Mouse (Mus musculus) cerebellum, postnatal 4 days (tissue): ENCODE data around the gene Amdhd2.

Source experiments
- DNase-seq, 2 experiments: peaks; one replicate each; pipeline ENCODE4 v3.0.0; 2022; ENCODE audit warnings: low spot score in 2 of 2, mixed read lengths in 1 of 2

Amdhd2 gene

DNA sequence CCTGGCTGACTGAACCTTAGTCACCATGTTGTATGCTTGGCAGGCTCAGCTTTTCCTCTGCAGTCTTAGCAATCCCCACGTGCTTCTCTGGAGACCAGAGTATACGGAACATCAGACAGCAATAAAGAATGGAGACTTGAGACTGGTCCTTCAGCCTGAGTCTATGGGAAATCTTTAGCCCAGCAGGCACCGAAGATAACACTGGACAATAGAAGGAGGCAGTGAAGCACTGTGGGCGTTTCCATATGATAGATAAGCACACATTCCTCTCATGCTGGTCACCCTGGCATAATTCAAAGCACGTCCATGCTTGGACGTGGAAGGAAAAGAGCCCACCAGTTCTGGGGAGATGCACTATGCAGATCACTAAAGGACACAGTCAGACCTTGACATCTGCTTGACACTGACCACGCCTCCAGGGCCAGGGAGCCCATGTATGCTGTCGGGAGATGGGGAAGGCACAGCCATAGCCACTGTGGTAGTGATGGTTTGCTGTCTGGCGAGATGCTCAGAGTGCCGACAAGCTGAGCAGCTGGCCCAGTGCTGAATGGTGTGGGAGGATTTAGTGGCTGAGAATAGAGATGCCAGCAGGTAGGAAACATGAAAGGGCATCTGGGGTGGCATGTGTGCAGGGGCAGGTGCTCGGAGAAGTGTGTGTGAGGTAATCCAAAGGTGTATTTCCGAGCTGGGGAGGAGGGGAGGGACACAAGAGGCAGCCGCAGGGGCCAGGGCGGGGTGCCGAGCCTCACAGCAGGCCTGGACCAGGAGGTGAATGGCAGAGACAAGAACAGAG lies 33.7 kb upstream of the Amdhd2 start:
- no peak for DNase-seq

DNA sequence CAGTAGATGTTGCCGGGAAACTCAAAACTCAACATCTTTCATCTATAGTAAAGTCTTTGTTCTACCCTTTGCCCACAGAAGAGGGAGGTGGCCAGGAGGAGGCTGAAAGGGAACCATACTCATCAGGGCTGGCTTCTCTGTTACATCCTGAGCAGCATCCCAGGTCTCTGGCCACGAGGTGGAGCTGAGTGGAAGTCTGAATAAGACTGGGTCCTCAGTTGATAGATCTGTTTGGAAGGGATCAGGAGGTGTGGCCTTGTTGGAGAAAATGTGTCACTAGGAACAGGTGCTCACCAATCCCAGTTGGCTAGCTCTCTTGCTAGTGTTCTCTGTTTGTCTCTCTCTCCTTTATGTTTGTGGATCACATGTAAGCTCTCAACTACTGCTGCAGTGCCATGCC lies 31.8 kb upstream of the Amdhd2 start:
- DNase-seq = no peak

DNA sequence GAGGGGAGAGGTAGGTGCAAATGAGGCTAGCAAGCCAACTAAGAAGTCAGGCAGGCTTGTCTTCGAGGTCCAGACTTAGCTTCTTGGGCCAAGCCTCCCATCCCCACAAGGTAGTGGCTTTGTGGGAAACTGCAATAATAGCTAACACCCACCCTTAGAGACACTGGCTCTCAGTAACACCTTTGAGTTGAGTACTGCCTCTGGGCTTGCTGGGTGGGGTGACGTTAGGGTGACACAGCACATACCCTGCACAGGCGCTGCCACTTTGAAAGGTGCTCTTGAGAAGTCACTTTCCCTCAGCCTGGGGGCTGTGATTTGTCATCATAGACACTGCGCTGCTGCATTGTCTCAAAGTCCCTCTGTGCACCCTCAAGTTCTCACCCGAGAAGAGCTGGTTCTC lies 30.2 kb upstream of the Amdhd2 start:
- no peak for DNase-seq

DNA sequence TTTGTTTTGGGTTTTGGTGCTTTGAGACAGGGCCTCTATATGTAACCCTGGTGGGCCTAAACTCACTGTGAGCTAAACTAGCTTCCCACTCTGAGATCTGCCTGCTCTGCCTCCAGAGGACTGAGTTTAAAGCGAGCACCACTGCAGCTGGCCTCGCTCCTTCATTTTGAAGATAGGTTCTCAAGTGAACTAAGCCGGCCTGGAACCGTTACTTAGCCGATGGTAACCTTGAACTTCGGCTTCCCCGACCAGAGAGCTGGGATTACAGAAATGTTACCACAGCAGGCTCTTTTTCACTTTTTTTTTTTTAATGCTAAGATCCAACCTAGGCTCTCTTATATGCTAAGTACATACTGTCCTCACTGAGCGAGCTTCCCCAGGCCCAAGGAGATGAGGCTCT lies 29.7 kb upstream of the Amdhd2 start:
- DNase-seq = no peak

DNA sequence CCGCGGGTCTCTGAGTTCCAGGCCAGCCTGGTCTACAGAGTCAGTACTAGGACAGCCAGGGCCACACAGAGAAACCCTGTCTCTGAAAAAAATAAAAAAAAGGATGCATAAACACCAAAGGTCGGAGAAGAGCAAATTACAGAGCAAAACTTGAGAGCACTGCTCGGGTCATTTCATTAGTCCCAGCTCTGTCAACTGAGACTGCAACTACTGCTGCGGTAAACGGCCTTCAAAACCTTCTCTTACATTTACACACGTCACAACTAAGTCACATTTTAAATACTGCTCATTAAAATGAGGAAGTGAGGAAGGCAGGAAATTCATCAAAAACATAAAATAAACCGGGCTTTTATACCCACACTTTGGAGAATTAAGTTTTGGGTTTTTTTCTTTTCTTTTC lies 29.3 kb upstream of the Amdhd2 start:
- no peak for DNase-seq

DNA sequence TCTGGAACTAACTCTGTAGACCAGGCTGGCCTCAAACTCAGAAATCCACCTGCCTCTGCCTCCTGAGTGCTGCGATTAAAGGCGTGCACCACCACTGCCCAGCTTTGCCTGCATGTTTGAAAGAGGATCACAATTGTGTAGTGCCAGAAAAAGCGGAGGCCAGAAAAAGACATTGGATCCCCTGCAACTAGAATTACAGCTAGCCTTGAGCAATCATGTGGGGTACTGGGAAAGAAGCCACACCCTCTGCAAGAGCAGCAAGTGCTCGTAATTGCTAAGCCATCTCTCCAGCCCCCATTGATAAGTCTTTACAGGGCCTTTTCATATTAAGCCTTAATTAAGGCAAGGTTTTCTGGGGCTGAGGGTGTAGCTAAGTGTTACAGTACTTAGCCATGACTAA lies 27.9 kb upstream of the Amdhd2 start:
- no peak for DNase-seq

DNA sequence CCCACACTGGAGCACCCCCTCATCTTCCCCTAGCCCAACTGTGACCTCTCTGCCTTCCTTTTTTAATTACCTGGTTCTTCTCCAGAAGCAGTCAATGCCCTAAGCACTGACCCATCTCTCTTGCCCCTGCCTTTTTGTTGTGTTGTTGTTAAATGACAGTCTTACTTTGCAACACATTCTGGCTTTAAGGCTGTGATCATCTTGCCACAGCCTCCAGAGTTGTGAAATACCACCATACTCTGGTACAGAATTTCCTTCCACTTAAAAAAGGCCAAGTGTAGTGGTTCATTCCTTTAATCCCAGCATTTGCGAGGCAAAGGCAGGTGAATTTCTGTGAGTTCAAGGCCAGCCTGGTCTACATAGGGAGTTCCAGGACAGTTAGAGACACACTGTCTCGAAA lies 27.4 kb upstream of the Amdhd2 start:
- DNase-seq = no peak

DNA sequence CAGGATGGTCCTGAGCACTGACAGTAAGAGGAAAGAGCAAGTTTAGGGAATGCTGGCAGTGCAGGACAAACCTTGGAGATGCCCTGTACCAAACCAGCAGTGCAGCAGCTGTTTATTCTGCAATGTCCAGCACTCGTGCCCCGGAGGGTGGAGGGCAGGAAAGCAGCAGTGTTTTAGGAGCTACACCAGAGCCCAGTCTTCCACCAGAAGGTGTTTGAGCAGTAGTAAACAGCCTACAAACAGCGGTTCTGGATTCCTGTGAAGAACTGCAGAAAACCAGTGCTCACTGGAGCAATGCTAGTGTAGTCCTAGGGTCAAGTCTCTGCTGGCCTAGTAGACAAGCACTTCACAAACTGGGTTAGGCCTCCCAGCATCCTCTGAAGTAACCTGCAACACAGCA lies 10.7 kb upstream of the Amdhd2 start:
- DNase-seq = no peak

DNA sequence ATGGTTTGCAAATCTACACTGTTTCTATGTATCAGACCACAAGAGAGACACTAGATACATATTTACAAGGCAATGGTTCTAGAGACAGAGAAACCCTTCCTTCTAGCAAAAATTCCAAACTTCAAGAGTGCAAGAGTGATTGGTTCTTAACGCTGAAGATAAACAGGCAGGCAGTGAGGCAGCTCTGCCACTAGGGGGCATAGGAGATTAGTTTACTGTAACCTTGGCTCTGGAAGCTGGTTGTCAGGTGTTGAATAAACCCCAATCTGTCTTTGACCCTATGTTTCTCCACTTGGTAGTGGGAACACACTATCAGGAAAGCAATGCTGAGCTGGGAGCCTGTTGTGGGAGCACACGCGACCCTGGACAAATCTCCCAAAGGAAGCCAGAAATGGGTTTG lies 9.9 kb upstream of the Amdhd2 start:
- DNase-seq = peak in 1 of 2 experiments; percentile 69

DNA sequence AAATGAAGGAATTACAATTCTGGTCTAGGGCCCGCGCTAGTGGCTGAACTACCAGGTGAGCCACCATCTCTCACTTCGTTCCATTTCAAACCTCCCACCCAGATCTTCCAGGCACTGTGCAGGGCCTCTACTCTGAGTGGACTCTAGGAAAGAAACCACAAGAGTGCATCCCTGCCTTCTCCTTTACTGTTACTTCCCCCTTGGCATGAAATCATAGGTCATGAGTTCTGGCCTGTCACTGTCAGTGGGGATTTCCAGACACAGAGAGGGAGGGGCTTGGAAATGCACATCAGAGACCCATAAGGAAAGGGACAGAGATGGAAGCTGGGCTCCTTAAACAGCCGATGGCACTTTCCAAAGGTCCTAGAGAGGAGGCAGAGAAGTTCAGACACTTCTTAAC lies 8.2 kb upstream of the Amdhd2 start:
- no peak for DNase-seq

DNA sequence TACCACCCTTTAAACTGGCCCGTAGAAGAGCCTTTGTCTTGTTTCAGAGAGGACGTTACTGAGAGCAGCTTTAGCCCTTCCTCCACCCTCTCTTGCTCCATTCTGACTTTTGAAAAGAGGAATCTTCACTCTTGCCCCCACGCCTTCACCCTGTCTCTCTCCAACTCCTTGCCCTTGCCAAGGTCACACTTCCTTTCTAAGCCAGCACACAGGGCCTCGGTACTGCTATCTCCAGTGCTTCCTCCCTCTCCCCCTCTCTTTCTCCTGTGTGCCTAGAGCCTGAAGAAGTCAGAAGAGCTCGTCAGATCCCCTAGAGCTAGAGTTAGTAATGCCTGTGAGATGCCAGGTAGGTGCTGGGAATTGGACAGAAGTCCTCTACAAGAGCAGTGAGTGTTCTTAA lies 7.2 kb upstream of the Amdhd2 start:
- no peak for DNase-seq

DNA sequence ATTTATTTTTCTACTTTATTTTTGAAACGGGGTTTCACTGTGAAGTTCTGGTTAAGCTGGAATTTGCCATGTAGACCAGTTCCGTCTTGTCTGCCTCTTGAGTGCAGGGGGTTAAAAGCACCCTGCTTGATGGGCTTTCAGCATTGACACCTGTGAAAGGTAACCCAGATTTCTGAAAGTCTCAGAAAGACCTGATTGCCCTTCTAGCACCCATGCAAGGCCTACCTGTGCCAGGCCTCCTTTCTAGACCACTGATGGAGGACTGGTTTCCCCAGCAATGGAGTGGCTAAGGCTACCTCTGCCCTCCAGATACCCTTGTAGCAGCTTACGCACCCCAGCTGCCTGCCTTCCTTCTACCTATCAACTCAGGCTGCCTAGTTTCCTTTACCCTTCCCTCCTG lies 6.6 kb upstream of the Amdhd2 start:
- no peak for DNase-seq

DNA sequence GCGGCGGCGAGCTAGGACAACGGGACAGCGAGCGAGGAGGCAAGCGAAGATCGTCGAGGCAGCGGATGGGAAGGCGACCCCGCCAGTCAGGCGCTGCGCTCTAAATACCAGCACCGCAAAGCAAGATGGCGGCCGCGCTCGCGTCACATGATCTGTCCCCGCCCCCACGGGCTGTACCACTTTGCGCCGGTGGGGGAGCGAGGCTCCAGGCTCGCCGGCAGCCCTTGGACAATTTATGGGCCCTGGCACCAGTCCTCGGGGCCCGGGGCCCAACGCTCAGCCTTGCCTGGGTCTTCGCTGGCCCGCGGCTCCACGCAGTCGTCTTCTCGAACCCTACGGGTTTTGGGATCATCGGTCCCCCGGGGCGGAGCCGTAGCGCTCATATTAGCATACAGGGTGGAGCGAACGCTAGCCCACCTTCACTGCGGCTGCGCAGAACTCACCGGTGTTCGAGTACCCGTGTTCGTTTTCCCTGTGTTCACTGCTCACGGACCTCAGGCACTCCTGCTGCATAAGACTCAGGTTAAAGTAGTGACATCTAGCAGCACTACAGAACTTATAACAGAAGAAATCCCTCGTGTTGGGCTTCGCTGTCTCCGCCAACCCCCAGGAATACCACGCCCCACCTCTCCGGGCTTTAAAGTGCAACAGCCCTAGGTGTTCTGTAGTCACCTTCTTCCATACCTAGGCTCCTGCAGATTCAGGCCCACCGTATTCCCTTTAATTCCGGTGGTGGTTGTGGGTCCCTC lies 5.9 kb upstream of the Amdhd2 start, which contains the start of gene Atp6v0c:
TSS of gene Atp6v0c (minus strand) at position 386 of the 749 bp plus-strand sequence.
- peak; percentile 87 to 93 for DNase-seq

DNA sequence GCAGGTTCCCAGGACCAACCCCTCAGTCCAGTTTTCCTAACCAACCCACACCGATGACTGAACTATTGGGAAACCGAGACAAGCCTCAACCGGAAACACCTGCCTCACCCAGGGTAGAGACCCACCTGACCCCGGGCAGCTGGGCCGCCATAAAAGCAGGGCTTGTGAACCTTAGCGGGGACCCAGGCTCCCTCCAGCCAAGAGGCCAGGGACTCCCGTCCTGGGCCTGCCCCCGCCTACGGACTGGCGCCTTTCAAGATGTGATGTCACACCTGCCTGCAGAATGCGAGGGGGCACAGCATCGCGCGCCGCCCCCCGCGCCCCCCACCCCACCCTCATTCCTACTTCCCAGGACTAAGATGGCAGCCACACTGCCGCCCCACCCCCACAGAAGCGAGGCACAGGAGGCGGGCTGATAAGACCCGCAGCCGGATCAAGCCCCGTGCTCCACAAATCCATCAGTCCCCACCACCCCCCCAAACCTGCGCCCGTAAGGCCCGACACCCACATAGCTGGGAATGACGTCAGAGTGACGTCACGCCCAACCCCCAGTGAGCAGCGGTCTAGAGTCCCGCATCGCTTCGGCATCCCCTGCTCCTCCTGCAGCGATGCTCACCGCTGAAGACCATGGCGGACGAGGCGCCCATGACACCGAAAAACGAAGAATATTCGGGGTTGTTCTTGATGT lies 5.2 kb upstream of the Amdhd2 start:
- DNase-seq = peak in 1 of 2 experiments; percentile 70

DNA sequence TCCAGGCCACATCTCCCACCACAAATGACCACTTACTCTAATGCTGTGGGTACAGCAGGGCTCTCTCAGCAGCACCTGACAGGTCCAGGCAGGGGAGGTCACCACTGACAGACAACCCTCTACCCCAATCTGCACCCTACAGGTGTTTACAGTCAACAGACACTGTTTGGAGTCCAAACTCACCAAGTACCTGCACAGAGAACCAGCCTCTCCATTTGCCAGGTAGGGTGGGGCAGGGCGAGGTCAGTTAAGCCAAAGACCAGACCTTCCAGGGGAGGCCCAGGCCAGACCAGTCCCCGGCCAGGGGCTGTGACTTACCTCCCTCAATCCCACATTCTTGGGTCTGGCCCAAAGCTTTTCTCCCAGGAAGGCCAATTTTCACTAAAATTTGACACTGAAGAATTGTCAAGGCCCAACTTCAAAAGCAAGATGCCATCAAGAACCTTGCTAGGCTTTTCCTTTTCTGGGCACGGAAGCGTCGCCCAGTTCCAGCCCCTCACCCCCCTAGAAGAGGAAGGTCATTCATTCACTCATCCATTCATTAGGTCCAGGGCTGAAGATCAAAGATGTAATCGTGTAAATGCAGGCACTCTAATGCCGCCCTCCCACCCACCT lies 4.4 kb upstream of the Amdhd2 start:
- no peak for DNase-seq

DNA sequence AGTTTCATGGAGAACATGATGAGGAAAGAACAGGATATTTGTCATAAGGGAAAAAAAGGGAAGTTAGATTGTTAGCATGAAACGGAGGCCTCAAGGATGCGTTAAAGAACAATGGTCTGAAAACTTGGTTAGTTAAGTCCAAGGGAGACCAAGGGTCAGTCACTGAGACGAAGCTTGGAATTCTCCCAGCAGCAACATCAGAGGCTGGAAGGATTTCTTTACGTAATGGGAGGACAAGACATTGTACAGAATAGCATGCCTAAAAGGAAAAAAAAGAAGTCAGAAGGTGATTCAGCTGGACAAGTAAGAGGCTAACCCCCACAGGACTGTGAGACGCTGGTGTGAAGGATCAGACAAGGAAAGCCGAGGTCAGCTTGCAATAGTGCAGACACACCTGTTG lies 3.6 kb upstream of the Amdhd2 start:
- no peak for DNase-seq

DNA sequence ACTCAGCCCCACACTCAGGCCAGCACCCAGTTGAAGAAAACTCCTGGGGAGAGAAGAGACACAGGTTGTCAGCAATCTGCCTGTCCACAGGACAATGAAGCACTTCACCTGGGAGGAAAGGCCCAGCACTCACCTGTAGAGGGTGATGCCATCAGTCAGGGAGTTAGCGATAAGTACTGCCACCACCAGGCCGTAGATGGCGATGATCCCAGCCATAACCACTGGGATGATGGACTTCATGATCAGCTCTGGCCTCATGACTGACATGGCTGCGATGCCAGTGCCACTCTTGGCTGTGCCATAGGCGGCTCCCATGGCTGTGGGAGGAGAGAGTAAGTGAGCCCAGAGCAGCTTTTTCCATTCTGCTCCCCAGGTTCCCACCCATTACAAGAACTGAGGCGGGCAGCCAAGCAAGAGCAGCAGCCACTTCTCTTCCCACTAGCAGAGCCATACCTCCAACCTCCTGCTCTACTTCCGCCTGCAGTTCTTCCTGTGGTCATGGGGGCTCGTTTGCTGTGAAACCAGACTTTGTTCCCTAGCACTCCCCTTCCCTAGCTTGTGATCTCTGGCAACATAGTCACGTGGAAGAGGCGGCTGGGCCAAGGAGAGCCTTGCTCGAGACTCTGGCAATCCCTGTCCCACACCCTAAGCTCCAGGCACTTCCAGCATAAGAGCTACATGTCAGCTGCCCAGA lies 1.1 kb upstream of the Amdhd2 start:
- no peak for DNase-seq

DNA sequence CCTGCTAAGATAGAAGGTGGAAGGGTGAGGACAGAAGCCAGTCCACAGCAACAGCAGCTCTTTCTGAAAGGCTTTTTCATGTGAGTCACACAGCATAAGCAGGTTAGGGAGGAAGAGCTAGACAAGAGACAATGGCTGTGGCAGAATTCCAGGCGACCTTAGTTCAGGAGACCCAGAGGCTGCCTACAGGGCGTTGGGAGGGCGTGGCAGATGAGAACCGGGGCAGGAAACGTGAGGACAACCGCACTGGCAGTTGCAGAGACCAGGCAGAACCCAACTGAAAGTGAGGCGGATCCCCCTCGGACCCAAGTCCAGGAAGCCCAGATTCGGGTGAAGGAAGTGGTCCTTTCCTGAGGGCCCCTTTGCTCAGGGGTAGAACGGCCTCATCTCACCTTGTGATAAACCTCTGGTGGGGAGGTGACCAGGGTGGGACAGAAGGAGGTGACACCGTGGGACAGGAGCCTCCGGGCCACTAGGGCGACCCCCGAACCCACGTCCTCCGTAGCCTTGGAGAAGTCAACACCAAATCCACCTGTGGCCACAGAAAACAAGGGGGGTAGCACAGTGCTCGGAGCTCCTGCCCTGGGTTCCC lies 886 bp downstream of the Amdhd2 start:
- no peak for DNase-seq

DNA sequence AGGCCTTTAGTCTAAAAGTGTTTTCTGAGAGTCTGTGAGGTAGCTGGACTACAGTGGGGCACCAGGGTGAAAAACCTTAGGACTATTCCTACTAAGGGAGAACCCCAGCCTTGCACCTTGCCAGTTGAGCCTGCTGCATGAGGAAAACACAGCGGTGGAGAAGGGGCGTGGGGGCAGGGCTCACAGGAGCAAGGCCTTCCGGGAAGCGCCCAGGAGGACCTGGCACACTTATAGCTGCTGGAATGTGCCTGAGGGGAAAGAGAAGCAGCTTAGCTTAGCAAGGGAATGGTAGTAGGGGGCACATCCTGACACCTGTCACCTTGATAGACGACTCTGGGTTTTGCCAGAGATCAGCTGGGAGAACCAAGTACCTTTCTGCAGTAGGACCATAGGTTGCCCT lies 2.1 kb downstream of the Amdhd2 start:
- no peak for DNase-seq

DNA sequence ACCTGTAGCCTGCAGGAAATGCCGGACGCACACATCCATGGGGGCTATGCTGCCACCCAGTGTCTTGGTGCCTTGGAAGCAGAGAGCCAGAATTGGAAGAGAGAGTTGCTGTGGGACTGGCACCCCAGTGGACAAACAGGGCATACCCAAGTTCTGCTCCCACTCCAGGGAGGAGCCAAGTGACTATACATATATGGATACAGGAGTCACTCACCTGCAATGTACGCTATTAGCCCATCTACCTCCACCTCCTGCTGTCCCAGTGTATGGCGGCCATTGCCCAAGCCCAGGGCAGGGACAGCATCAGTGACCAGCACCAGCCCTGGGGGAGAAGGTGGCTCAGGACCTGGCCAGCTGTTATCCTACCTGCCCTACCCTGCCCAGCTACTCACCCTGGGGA lies 6.0 kb downstream of the Amdhd2 start:
- DNase-seq = no peak

DNA sequence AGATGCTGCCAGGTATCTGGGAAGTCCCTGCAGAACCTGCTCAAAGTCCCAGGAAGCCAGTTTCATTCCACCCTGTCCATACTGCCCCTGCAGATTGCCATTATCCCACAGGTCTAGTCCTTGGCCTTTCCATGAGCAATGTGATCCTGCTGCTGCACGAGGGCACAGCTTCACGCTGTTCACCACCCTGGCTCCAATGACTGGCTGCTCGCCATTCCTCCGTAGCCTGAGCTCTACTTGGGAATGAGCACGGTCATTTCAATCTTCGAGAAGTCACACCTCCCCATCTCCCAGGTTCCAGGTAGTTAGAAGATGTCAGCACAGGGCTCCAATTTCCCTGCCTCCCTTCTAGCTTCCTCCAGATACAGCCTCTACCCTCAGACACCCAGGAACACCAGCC lies 6.4 kb downstream of the Amdhd2 start:
- no peak for DNase-seq
